Mouse (Mus musculus) limb, embryonic 12.5 days (tissue): ENCODE measurements around the gene Wnt6. TPM values are rescaled to one million over a fixed set of nuclear protein-coding genes. Genes with fewer than 3 reads are reported as not detected.
"Not testable (repeated sequence)": the region's sequence is repeated elsewhere in the genome, so short reads cannot be mapped to it uniquely, and the experiment has no call there.

ENCODE experiments used
- ATAC-seq: fragments of 200-750 bp; cut with Nextera tagmentation; 2 replicates; pipeline ENCODE4 v1.8.0; 2017; ENCODE audit warnings: low read depth, moderate TSS enrichment; ENCODE audit not compliant: insufficient number of reproducible peaks, insufficient read depth, low FRiP score, low TSS enrichment
- H3K27ac ChIP-seq: fragments of 300-500 bp; sonication (generic); 2 replicates; pipeline ENCODE4 v1.5.1; 2016; ENCODE audit warnings: mild to moderate bottlenecking, moderate library complexity
- H3K27me3 ChIP-seq: fragments of 300-500 bp; sonication (generic); 2 replicates; pipeline ENCODE4 v1.6.1; 2016; ENCODE audit warnings: mild to moderate bottlenecking, moderate library complexity
- H3K36me3 ChIP-seq: fragments of 300-500 bp; sonication (generic); 2 replicates; pipeline ENCODE4 v1.6.1; 2016; ENCODE audit warnings: mild to moderate bottlenecking, moderate library complexity
- H3K4me1 ChIP-seq: fragments of 300-500 bp; sonication (generic); replicated peaks from 2 replicates; pipeline ENCODE4 v1.6.1; 2016
- H3K4me2 ChIP-seq: fragments of 300-500 bp; sonication (generic); 2 replicates; pipeline ENCODE4 v1.6.1; 2016; ENCODE audit warnings: mild to moderate bottlenecking, moderate library complexity
- H3K4me3 ChIP-seq: fragments of 300-500 bp; sonication (generic); replicated peaks from 2 replicates; pipeline ENCODE4 v1.5.1; 2016; ENCODE audit warnings: mild to moderate bottlenecking
- H3K9ac ChIP-seq: fragments of 300-500 bp; sonication (generic); replicated peaks from 2 replicates; pipeline ENCODE4 v1.6.1; 2016; ENCODE audit warnings: mild to moderate bottlenecking, moderate library complexity
- H3K9me3 ChIP-seq: fragments of 300-500 bp; sonication (generic); 2 replicates; pipeline ENCODE4 v1.6.1; 2016; ENCODE audit warnings: mild to moderate bottlenecking, moderate library complexity
- WGBS: fragments of 180-500 bp; shearing (Covaris S2); methylation state at CpG from one replicate; pipeline ENCODE4 v1.1.7; 2016; 5-methylcytosine and 5-hydroxymethylcytosine counted together
- polyA plus RNA-seq: library from polyadenylated mRNA; unstranded; fragments of >200 nt; fragmentation: Nextera tagmentation; extraction: Ambion mirVana; gene quantifications from 2 replicates; pipeline ENCODE4 v1.2.1, GENCODE M21; 2016

The Wnt6 gene
- polyA plus RNA-seq, 1 experiment from 2014 or later, result 38.7 TPM

DNA sequence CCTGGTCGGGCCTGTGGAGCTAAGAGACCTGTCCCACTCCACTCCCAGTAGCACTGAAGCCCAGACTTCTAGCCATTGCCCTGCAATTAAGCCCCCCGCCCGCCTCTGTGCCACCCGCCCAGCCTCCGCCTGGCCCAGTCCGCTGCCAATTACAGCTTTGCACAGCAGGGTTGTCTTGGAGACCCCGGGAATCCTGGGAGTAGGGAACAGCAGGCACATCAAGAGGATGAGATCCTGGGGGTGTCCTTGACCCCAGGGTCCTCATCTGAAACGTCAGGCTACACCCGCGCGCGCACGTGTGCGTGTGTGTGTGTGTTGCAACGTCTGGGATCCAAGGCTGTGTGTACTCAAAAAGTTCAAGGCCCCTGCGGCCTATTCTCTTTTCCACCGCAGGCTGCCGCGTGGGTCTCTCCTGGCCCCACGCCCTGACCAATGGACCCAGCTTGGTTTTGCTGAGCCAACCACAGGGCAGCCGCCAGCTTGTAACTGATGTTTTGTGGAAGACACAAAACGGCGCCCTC lies 35.9 kb downstream of the Wnt6 start:
- H3K36me3 ChIP-seq, result no peaks in the 10 kb centered on the region
- ATAC-seq, result no peak
- WGBS, result 2% methylated on average over 23 of the region's 23 CpGs
- no peaks in the 10 kb centered on the region for H3K9me3 ChIP-seq
- peaks cover 92% of the 10 kb centered on the region for H3K27me3 ChIP-seq
- H3K4me3 ChIP-seq, result peak overlapping the region; percentile 30
- H3K9ac ChIP-seq, result no peak overlapping the region; the same call in 1 of the 2 replicates
- no peak overlapping the region for H3K27ac ChIP-seq
- H3K4me2 ChIP-seq, result peak overlapping the region; percentile 56
- H3K4me1 ChIP-seq, result peaks cover 40% of the 10 kb centered on the region

DNA sequence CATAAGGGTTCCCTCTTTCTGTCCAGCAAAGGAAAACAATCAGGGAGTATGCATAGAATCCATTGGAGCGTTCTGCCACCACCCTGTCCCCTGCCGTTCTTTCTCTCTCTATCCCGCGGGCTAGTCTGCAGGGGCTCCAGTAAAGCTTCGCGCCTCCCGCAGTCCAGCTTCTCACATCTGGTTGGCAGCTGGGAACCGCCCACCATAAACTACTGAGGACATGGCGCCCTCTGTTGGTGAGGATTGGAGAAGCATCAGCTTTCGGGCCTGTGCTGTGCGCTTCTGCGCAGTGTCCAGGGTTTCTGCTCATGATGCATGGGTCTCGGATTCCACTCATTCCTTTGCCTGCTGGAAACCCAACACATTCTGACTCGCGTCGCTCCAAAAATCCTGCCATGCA lies 36.4 kb downstream of the Wnt6 start:
- Histone ChIP-seq H3K9me3 (no peaks in the 10 kb centered on the region), H3K27ac (0 out of 2 replicates have a peak overlapping the region, but pooled peaks have one; percentile 41), H3K4me3 (peak overlapping the region; percentile 30), H3K4me1 (peaks cover 35% of the 10 kb centered on the region), H3K4me2 (peak overlapping the region; percentile 56), H3K36me3 (no peaks in the 10 kb centered on the region), H3K27me3 (peaks cover 90% of the 10 kb centered on the region), H3K9ac (no peak overlapping the region)
- ATAC-seq, result peak; percentile 85
- under 1% methylated on average over 16 of the region's 16 CpGs for WGBS

DNA sequence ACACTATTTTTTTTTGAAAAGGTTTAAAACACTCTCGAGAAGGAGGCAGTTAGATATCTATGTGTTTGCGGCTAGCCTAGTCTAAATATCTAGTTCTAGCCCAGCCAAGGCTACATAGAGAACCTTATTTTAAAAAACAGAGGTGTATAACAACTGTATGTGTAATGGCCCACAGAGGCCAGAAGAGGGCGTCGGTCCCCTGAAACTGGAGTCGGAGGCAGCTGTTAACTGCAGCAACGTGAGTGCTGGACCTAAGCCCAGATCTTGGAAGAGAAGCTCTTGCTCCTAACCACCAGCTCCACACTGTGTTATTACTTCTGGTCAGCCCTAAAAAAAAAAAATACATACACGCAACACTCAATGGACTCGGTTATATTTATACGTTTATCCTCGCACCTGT lies 37.3 kb downstream of the Wnt6 start:
- Histone ChIP-seq H3K4me2 (no peak overlapping the region), H3K9me3 (no peaks in the 10 kb centered on the region), H3K36me3 (no peaks in the 10 kb centered on the region), H3K4me1 (peaks cover 28% of the 10 kb centered on the region), H3K4me3 (no peak overlapping the region), H3K27ac (no peak overlapping the region), H3K27me3 (peaks cover 85% of the 10 kb centered on the region), H3K9ac (no peak overlapping the region)
- 61% methylated on average over 10 of the region's 10 CpGs for WGBS
- ATAC-seq, result no peak

DNA sequence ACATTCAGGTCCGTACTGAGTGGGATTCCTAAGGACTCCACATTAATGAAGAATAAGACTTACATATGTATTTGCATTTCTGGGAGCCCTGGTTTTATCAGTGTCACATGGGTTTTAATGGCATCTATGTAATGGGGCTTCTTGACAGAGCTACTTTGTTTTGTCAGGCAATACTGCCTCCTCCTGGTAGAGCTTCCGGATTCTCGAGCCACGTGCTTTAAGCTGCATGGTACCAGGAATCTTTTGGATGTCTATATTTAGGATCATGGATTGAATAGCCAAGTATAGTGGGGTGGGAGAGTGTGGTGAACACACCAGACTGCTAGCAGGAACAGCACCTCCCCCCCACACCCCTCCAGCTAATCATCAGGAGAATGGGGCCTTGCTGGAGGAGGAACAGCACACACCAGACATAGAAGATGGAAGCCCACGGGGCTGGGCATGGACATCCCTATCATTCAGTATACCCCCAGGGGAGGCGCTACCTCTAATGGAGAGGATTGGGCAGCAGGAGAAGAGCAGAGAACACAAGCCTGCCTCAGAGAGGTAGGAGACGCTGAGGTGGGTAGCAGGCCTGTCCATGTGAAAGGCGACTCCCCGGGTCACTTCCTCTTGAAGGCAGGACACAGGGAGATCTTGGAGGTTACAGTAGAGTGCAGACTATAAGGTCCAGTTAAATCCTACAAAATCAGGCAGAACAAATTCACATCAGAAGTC lies 43.4 kb downstream of the Wnt6 start:
- H3K9ac ChIP-seq, result no peak overlapping the region
- H3K4me2 ChIP-seq, result no peak overlapping the region
- WGBS, result 79% methylated on average over 9 of the region's 9 CpGs
- no peak for ATAC-seq
- no peaks in the 10 kb centered on the region for H3K36me3 ChIP-seq
- no peak overlapping the region for H3K27ac ChIP-seq
- H3K9me3 ChIP-seq, result no peaks in the 10 kb centered on the region
- no peak overlapping the region for H3K4me3 ChIP-seq
- no peaks in the 10 kb centered on the region for H3K4me1 ChIP-seq
- H3K27me3 ChIP-seq, result peaks cover 25% of the 10 kb centered on the region

DNA sequence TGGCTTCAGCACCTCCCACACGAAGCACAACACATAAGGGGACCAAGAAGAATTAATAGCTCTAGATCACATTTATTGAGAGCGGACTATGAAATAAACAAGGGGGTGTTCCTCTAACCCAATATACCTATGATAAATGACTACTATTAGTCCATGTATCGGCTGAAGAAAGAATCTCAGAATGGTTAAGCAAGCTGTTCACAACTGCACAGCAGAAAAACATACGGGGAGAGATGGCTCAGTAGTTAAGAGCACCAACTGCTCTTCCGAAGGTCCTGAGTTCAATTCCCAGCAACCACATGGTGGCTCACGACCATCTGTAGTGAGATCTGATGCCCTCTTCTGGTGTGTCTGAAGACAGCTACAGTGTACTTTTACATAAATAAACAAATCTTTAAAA lies 44.3 kb downstream of the Wnt6 start:
- not testable (repeated sequence) for H3K4me1 ChIP-seq, H3K36me3 ChIP-seq, H3K4me3 ChIP-seq, H3K9me3 ChIP-seq, H3K9ac ChIP-seq, H3K27ac ChIP-seq, H3K4me2 ChIP-seq, ATAC-seq
- 86% methylated on average over 6 of the region's 6 CpGs for WGBS
- H3K27me3 ChIP-seq, result peaks cover 18% of the 10 kb centered on the region

DNA sequence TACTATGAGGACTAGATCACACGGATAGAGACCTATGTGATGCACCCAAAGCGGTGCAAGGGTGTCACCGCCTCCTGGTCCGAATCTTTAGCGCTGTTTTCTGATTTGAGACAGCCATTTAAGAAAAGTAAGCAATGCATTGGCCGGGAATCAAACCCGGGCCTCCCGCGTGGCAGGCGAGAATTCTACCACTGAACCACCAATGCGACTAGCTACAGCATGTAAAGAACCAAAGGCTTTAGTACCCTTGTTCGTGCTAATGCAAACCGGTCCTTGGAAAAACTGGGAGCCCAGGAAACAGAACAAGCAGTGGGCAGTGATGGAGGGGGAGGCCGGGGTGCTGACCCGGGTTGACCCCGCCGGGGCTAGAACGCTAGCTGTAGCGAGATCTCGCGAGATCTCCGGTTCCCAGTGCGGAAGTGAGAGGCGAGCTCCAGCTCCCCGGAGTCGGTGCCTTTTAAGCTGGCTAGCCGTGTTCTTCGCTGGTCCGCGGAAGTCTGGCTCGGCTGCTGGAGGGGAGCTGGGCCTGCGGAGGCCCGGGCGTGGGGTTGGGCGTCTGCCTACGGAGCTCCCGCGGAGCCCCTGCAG lies 45.0 kb downstream of the Wnt6 start:
- Histone ChIP-seq H3K27me3 (peaks cover 10% of the 10 kb centered on the region; the same call in 1 of the 2 replicates), H3K27ac (peak overlapping the region; percentile 94), H3K9me3 (no peaks in the 10 kb centered on the region), H3K4me3 (peak overlapping the region; percentile 61), H3K4me2 (peak overlapping the region; percentile 66), H3K36me3 (no peaks in the 10 kb centered on the region), H3K4me1 (no peaks in the 10 kb centered on the region), H3K9ac (peak overlapping the region; percentile 70)
- peak; percentile 83 for ATAC-seq
- WGBS, result 7% methylated on average over 38 of the region's 38 CpGs

DNA sequence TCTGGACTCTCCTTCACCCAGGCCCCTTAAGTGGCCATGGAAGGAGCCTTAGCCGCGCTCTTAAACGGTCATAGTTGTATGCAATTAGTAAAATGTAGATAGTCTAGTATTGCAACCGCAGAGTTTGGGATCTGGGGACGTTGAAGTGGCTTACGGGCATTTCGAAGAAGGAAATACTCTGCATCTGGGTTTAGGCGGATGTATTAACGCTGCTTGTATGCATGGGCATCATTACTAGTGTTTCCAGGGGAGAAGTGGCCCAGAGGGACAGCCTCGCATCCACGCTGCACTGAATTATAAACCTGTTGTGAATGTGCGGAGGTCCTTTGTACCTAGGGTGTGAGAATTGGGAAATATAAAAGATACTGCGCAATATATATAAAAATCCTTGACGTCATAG lies 45.5 kb downstream of the Wnt6 start:
- Histone ChIP-seq H3K4me1 (no peaks in the 10 kb centered on the region), H3K9ac (peak overlapping the region; percentile 70), H3K4me3 (peak overlapping the region; percentile 61), H3K9me3 (no peaks in the 10 kb centered on the region), H3K36me3 (no peaks in the 10 kb centered on the region), H3K27me3 (peaks cover 7% of the 10 kb centered on the region; the same call in 1 of the 2 replicates), H3K4me2 (peak overlapping the region; percentile 66), H3K27ac (peak overlapping the region; percentile 94)
- no peak for ATAC-seq
- 12% methylated on average over 14 of the region's 14 CpGs for WGBS

DNA sequence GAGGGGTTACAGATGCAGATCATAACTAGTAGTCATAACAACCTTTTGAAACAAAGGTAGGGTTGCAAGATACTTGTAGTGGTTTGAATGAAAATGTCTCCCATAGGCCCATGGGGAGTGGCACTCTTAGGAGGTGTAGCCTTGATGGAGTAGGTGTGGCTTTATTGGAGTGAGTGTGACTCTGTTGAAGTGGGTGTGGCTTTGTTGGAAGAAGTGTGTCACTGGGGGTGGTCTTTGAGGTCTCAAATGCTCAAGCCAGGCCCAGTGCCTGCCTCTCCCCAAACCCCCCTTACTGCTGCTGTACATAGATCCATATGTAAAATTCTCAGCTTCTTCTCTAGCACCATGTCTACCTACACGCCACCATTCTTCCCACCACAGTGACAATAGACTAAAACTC lies 46.8 kb downstream of the Wnt6 start:
- no peak for ATAC-seq
- Histone ChIP-seq H3K36me3 (no peaks in the 10 kb centered on the region), H3K4me3 (no peak overlapping the region), H3K9me3 (no peaks in the 10 kb centered on the region), H3K27ac (no peak overlapping the region), H3K4me2 (no peak overlapping the region), H3K27me3 (0 out of 2 replicates have a peak, but pooled peaks cover under 1% of the 10 kb centered on the region), H3K4me1 (no peaks in the 10 kb centered on the region), H3K9ac (no peak overlapping the region)
- WGBS, result 93% methylated on average over 1 of the region's 1 CpGs

DNA sequence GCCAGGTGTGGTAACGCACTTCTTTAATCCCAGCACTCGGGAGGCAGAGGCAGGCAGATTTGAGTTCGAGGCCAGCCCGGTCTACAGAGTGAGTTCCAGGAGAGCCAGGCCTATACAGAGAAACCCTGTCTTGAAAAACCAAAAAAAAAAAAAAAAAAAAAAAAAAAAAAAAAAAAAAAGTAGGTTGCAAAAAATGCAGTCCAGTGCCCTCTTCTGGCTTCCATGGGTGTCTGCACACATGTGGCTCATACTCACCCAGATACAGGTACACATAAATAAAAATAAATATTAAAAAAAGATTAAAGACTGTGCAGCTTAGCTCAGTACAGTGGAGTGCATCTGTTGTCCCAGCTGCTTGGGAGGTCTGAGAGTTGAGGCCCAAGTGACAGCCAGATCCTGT lies 51.9 kb downstream of the Wnt6 start:
- not testable (repeated sequence) for H3K27ac ChIP-seq, H3K27me3 ChIP-seq, H3K36me3 ChIP-seq, H3K4me3 ChIP-seq, H3K4me1 ChIP-seq, H3K9ac ChIP-seq, H3K4me2 ChIP-seq, ATAC-seq, H3K9me3 ChIP-seq
- WGBS, result 94% methylated on average over 4 of the region's 4 CpGs

DNA sequence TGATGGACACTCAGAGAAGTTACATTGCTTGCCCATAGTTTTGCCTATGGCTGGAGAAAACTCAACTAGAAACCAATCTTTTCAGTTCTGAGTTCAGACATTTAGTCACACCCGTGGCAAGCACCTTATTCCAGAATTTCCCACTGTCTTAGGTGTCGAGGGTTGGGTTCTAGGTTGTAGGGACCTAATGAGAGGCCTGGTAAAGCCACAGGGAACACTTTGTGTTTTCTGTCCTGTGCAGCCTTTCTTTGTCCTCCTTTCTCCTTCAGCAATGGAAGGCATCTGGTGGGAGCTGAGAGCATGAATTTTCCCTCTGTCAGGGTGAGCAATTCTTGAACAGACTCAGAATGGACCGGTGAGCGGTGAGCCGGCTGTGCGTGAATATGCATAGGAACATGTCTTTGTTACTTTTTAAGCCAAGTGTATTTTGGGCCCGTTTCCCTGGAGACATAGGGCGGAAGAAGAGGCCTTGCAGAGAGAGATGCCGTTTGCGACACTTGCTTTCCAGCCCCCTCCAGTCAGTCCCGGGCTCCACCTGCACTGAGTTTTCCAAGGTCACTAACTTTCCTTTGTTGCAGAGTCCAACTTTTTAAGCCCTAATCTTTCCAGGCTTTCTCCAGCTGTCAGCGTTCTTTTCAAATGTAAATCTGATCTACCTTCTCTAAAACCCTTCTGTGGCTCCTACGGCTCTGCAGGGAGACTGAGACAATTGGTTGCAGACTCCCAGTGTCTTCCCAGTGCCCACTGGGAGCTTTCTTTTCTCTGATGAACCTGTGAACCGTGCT lies 53.0 kb downstream of the Wnt6 start:
- no peak overlapping the region for H3K4me2 ChIP-seq
- 39% methylated on average over 14 of the region's 14 CpGs for WGBS
- no peaks in the 10 kb centered on the region for H3K27me3 ChIP-seq
- no peak for ATAC-seq
- no peaks in the 10 kb centered on the region for H3K9me3 ChIP-seq
- H3K4me1 ChIP-seq, result no peaks in the 10 kb centered on the region
- no peak overlapping the region for H3K9ac ChIP-seq
- H3K4me3 ChIP-seq, result no peak overlapping the region
- H3K36me3 ChIP-seq, result no peaks in the 10 kb centered on the region
- no peak overlapping the region; the same call in 1 of the 2 replicates for H3K27ac ChIP-seq

DNA sequence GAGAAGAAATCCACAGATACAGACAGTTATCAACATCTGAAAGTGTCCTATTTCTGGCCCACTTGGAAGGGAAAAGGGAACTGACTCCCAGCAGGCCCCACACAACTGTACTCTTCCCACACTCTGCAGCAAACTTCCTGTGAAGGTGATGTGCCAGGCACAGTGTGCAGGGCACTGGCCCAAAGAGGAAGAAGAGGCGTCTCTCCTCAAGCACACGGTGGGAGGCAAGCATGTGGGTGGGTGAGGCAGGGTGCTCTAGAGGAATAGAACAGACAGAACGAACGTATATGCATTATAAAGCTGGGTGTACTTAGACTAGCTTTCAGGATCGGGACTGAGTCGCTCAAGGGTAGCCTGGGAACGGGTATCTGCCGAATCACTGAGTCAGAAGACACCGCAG lies 58.4 kb downstream of the Wnt6 start:
- no peak overlapping the region for H3K9ac ChIP-seq
- no peak overlapping the region for H3K4me2 ChIP-seq
- H3K27ac ChIP-seq, result no peak overlapping the region
- 82% methylated on average over 9 of the region's 9 CpGs for WGBS
- no peaks in the 10 kb centered on the region for H3K9me3 ChIP-seq
- no peaks in the 10 kb centered on the region for H3K36me3 ChIP-seq
- H3K27me3 ChIP-seq, result peaks cover 3% of the 10 kb centered on the region; the same call in 1 of the 2 replicates
- H3K4me1 ChIP-seq, result no peaks in the 10 kb centered on the region
- ATAC-seq, result no peak
- H3K4me3 ChIP-seq, result no peak overlapping the region
